9 mouse cellular contexts compared by ENCODE assay signal in genomic region chr11:103402198-103402597, GRCm38 (mm10). TPM values are rescaled to one million over a fixed set of nuclear protein-coding genes. Genes with fewer than 3 reads are reported as not detected.
DNase-seq lines count a peak whose midpoint lies in the region; ATAC-seq and TF ChIP-seq lines count a peak whose summit lies in the region.
"Had no signal": no experiment of that assay in that cellular context is flagged by ENCODE, and none has a peak within 500 bp of the region (broad histone marks: within the 10 kb centered on the region; RNA-seq: fewer than 3 reads in every experiment).

No protein-coding gene starts in this region.

- H3K36me3 ChIP-seq in forebrain, embryonic 10.5 days (replicated peaks): peaks cover 54% of the 10 kb centered on the region
- H3K36me3 ChIP-seq in forebrain, embryonic 12.5 days (replicated peaks): peaks cover 9% of the 10 kb centered on the region
- peaks cover 12% of the 10 kb centered on the region; the same call in 1 of the 2 replicates for H3K36me3 ChIP-seq in midbrain, postnatal 0 days (ENCODE audit: insufficient read depth, low read length)
- H3K36me3 ChIP-seq in midbrain, embryonic 16.5 days (ENCODE audit: control insufficient read depth, insufficient read depth, low read length): peaks cover 6% of the 10 kb centered on the region; the same call in 1 of the 2 replicates
- H3K36me3 ChIP-seq: heart, embryonic 15.5 days had no signal

- H3K4me2 ChIP-seq in forebrain, embryonic 12.5 days: no peak overlapping the region
- no peak overlapping the region for H3K4me2 ChIP-seq in midbrain, postnatal 0 days (ENCODE audit: low read depth, low read length, poor library complexity, severe bottlenecking)
- H3K4me2 ChIP-seq in midbrain, embryonic 16.5 days (ENCODE audit: low read length): no peak overlapping the region
- H3K4me2 ChIP-seq: heart, embryonic 15.5 days had no signal

- peak; percentile 73 for TF ChIP-seq CTCF in midbrain, postnatal 0 days (IDR thresholded peaks at IDR 0.05)

- no peak overlapping the region for H3K4me3 ChIP-seq in forebrain, embryonic 10.5 days
- H3K4me3 ChIP-seq in forebrain, embryonic 12.5 days (replicated peaks): no peak overlapping the region
- H3K4me3 ChIP-seq in midbrain, postnatal 0 days (ENCODE audit: low read depth, low read length): no peak overlapping the region
- H3K4me3 ChIP-seq in midbrain, embryonic 16.5 days (ENCODE audit: low read depth, low read length): no peak overlapping the region
- H3K4me3 ChIP-seq: heart, embryonic 15.5 days had no signal

- H3K9ac ChIP-seq in forebrain, embryonic 12.5 days: no peak overlapping the region
- H3K9ac ChIP-seq in midbrain, postnatal 0 days (replicated peaks; ENCODE audit: low read length, poor library complexity, severe bottlenecking): no peak overlapping the region
- no peak overlapping the region for H3K9ac ChIP-seq in midbrain, embryonic 16.5 days (ENCODE audit: low read depth, low read length)
- H3K9ac ChIP-seq: heart, embryonic 15.5 days had no signal

- peak; percentile 21 for DNase-seq in forebrain, embryonic 10.5 days (ENCODE audit: extremely low spot score, low spot score)
- DNase-seq in midbrain, postnatal 0 days (ENCODE audit: low spot score): peak; percentile 24
- peak; percentile 47 to 51 for DNase-seq in cerebellum, postnatal 10 days
- DNase-seq in kidney, adult 9 months: peak; percentile 75
- DNase-seq in naive thymus-derived CD4-positive, alpha-beta T cell, adult 2 months (ENCODE audit: low read depth): peak; percentile 79
- DNase-seq in thymus, postnatal 0 days (ENCODE audit: low spot score): peak; percentile 59

- H3K9me3 ChIP-seq in forebrain, embryonic 10.5 days: no peaks in the 10 kb centered on the region
- H3K9me3 ChIP-seq in forebrain, embryonic 12.5 days: no peaks in the 10 kb centered on the region
- no peaks in the 10 kb centered on the region for H3K9me3 ChIP-seq in midbrain, postnatal 0 days (ENCODE audit: low read length)
- H3K9me3 ChIP-seq in midbrain, embryonic 16.5 days (replicated peaks; ENCODE audit: control insufficient read depth, low read length, poor library complexity, severe bottlenecking): no peaks in the 10 kb centered on the region
- H3K9me3 ChIP-seq: heart, embryonic 15.5 days had no signal

- H3K4me1 ChIP-seq in forebrain, embryonic 10.5 days: peaks cover 5% of the 10 kb centered on the region; the same call in 1 of the 2 replicates
- 0 out of 2 replicates have a peak, but pooled peaks cover 1% of the 10 kb centered on the region for H3K4me1 ChIP-seq in forebrain, embryonic 12.5 days
- no peaks in the 10 kb centered on the region for H3K4me1 ChIP-seq in midbrain, postnatal 0 days (ENCODE audit: insufficient read depth, low read length)
- H3K4me1 ChIP-seq in midbrain, embryonic 16.5 days (ENCODE audit: control insufficient read depth, insufficient read depth, low read length): no peaks in the 10 kb centered on the region
- H3K4me1 ChIP-seq: heart, embryonic 15.5 days had no signal

- no peak overlapping the region for H3K27ac ChIP-seq in forebrain, embryonic 10.5 days
- H3K27ac ChIP-seq in forebrain, embryonic 12.5 days: no peak overlapping the region
- H3K27ac ChIP-seq in midbrain, postnatal 0 days (ENCODE audit: low read depth, low read length): no peak overlapping the region
- no peak overlapping the region for H3K27ac ChIP-seq in midbrain, embryonic 16.5 days (ENCODE audit: low read length)
- H3K27ac ChIP-seq: heart, embryonic 15.5 days had no signal

- 47% methylated on average over 2 of the region's 2 CpGs for WGBS in forebrain, embryonic 10.5 days
- WGBS in forebrain, embryonic 12.5 days: 40% methylated on average over 2 of the region's 2 CpGs
- 62% methylated on average over 2 of the region's 2 CpGs for WGBS in midbrain, postnatal 0 days
- WGBS in midbrain, embryonic 16.5 days: 62% methylated on average over 2 of the region's 2 CpGs

- H3K27me3 ChIP-seq in forebrain, embryonic 10.5 days (ENCODE audit: poor library complexity, severe bottlenecking): no peaks in the 10 kb centered on the region
- no peaks in the 10 kb centered on the region for H3K27me3 ChIP-seq in forebrain, embryonic 12.5 days
- H3K27me3 ChIP-seq in midbrain, postnatal 0 days (ENCODE audit: insufficient read depth, low read length): no peaks in the 10 kb centered on the region
- no peaks in the 10 kb centered on the region for H3K27me3 ChIP-seq in midbrain, embryonic 16.5 days (ENCODE audit: control insufficient read depth, insufficient read depth, low read depth, low read length)
- H3K27me3 ChIP-seq: heart, embryonic 15.5 days had no signal

- no peak for ATAC-seq in forebrain, embryonic 12.5 days (ENCODE audit: low FRiP score)
- no peak for ATAC-seq in midbrain, postnatal 0 days (ENCODE audit: low FRiP score)
- ATAC-seq in midbrain, embryonic 16.5 days: no peak

RNA-seq across cellular contexts. Expression of gene Plekhm1, which starts 10.3 kb away (rescaled TPM):
- polyA plus RNA-seq in forebrain, embryonic 10.5 days (2016; fragmentation: Nextera tagmentation; extraction: Ambion mirVana): 8.4 TPM in 2 replicates
- polyA plus RNA-seq in forebrain, embryonic 12.5 days (2016; fragmentation: Nextera tagmentation; extraction: Ambion mirVana): 10.3 and 11.1 TPM in 2 replicates
- total RNA-seq in midbrain, postnatal 0 days (2014; rRNA removed): 7.8 and 9.2 TPM in 2 replicates
- 5.8 and 6.0 TPM in 2 replicates for polyA plus RNA-seq in midbrain, postnatal 0 days (2015; fragmentation: Nextera tagmentation; extraction: Ambion mirVana)
- polyA plus RNA-seq in midbrain, embryonic 16.5 days (2015; fragmentation: Nextera tagmentation; extraction: Ambion mirVana): 8.9 and 9.6 TPM in 2 replicates
- polyA plus RNA-seq in thymus, postnatal 0 days (2015; fragmentation: Nextera tagmentation; extraction: Ambion mirVana): 7.5 and 7.9 TPM in 2 replicates

RNA-seq across cellular contexts. Expression of gene Arhgap27, which starts 38.7 kb away (rescaled TPM):
- 3.7 and 3.8 TPM in 2 replicates for polyA plus RNA-seq in forebrain, embryonic 10.5 days (2016; fragmentation: Nextera tagmentation; extraction: Ambion mirVana)
- 3.2 and 3.7 TPM in 2 replicates for polyA plus RNA-seq in forebrain, embryonic 12.5 days (2016; fragmentation: Nextera tagmentation; extraction: Ambion mirVana)
- total RNA-seq in midbrain, postnatal 0 days (2014; rRNA removed): 7.6 and 7.9 TPM in 2 replicates
- polyA plus RNA-seq in midbrain, postnatal 0 days (2015; fragmentation: Nextera tagmentation; extraction: Ambion mirVana): 4.9 and 6.2 TPM in 2 replicates
- polyA plus RNA-seq in midbrain, embryonic 16.5 days (2015; fragmentation: Nextera tagmentation; extraction: Ambion mirVana): 3.8 and 4.4 TPM in 2 replicates
- polyA plus RNA-seq in thymus, postnatal 0 days (2015; fragmentation: Nextera tagmentation; extraction: Ambion mirVana): 20.0 and 20.4 TPM in 2 replicates

Comparison
In these comparisons a context has a peak if more than half of its experiments do, and no peak if none do; other contexts are left out.
1. DNase-seq: peak in every context shown above with its lines; median percentile 79 in naive thymus-derived CD4-positive, alpha-beta T cell, adult 2 months; 75 in kidney, adult 9 months; 59 in thymus, postnatal 0 days; 49 in cerebellum, postnatal 10 days; 24 in midbrain, postnatal 0 days; 21 in forebrain, embryonic 10.5 days.